Mouse (Mus musculus): Measurements from ENCODE around the gene Ubfd1. TPM values are rescaled to one million over a fixed set of nuclear protein-coding genes. Genes with fewer than 3 reads are reported as not detected.
"Not testable (repeated sequence)": the region's sequence is repeated elsewhere in the genome, so short reads cannot be mapped to it uniquely, and the experiment has no call there.

The Ubfd1 gene
- total RNA-seq, 2 experiments from 2014 or later, result 41.5 to 43.0 TPM

GRCm38 (mm10) chr7:122087195-122087982 is 20.4 kb downstream of the Ubfd1 start:
- no peak for DNase-seq

- no peak for DNase-seq
Measured at GRCm38 (mm10) chr7:122094564-122095330, 27.8 kb downstream of the Ubfd1 start.

- DNase-seq, result no peak
Measured at GRCm38 (mm10) chr7:122098009-122098408, 31.0 kb downstream of the Ubfd1 start.

- DNase-seq, result peak; percentile 42
Measured at GRCm38 (mm10) chr7:122099222-122099621, 32.2 kb downstream of the Ubfd1 start.

- not testable (repeated sequence) for DNase-seq
Measured at GRCm38 (mm10) chr7:122101014-122101746, 34.2 kb downstream of the Ubfd1 start.

- peak; percentile 92 for DNase-seq
Measured at GRCm38 (mm10) chr7:122101747-122102244, 34.8 kb downstream of the Ubfd1 start, which contains the start of gene Ndufab1. Ndufab1 (minus strand) TSS chr7:122101886.

GRCm38 (mm10) chr7:122108206-122108605 is 41.2 kb downstream of the Ubfd1 start:
- no peak for DNase-seq

GRCm38 (mm10) chr7:122123518-122123917 is 56.5 kb downstream of the Ubfd1 start:
- no peak for DNase-seq

- no peak for DNase-seq
Measured at GRCm38 (mm10) chr7:122125636-122126035, 58.7 kb downstream of the Ubfd1 start.

- DNase-seq, result no peak
Measured at GRCm38 (mm10) chr7:122126946-122127345, 60.0 kb downstream of the Ubfd1 start.

Other genes with a start within 250 kb of the Ubfd1 start
- under 1 TPM; 0.57 to 0.64 TPM for gene Scnn1b, start 202.1 kb upstream of the Ubfd1 start, total RNA-seq (2021)
- gene Cog7, start 85.5 kb upstream of the Ubfd1 start, total RNA-seq (2021), result 10 to 100 TPM; 24.3 to 25.3 TPM
- gene Gga2, start 46.0 kb upstream of the Ubfd1 start, total RNA-seq (2021), result 10 to 100 TPM; 21.4 to 28.1 TPM
- 10 to 100 TPM; 19.3 to 21.7 TPM for gene Ears2, start 88 bp downstream of the Ubfd1 start, total RNA-seq (2021)
- 1,000 to 10,000 TPM in 1 of 2 experiments, 100 to 1,000 TPM in 1; 951 to 1,021 TPM for gene Ndufab1, start 34.7 kb downstream of the Ubfd1 start, total RNA-seq (2021)
- 1 to 10 TPM; 2.7 to 4.3 TPM for gene Palb2, start 65.8 kb downstream of the Ubfd1 start, total RNA-seq (2021)
- 10 to 100 TPM; 53.0 to 59.0 TPM for gene Dctn5, start 65.9 kb downstream of the Ubfd1 start, total RNA-seq (2021)
- 10 to 100 TPM; 14.2 to 16.7 TPM for gene Plk1, start 92.3 kb downstream of the Ubfd1 start, total RNA-seq (2021)
- under 1 TPM in 1 of 2 experiments, not detected in 1; 0.09 TPM for gene Ern2, start 119.0 kb downstream of the Ubfd1 start, total RNA-seq (2021)
- 1 to 10 TPM; 4.8 to 7.2 TPM for gene Chp2, start 152.3 kb downstream of the Ubfd1 start, total RNA-seq (2021)
- gene Prkcb, start 221.6 kb downstream of the Ubfd1 start, total RNA-seq (2021), result 10 to 100 TPM; 13.4 to 13.5 TPM

Data from adrenal gland, postnatal 10 days (tissue).